Mouse (Mus musculus) stomach, embryonic 14.5 days (tissue): Measurements from ENCODE around the gene Siglece. TPM values are rescaled to one million over a fixed set of nuclear protein-coding genes. Genes with fewer than 3 reads are reported as not detected.

Source experiments
- ATAC-seq: fragments of 200-750 bp; cut with Nextera tagmentation; 2 replicates; pipeline ENCODE4 v1.8.0; 2017; ENCODE audit warnings: low read depth, moderate TSS enrichment; ENCODE audit not compliant: insufficient number of reproducible peaks, insufficient read depth, low FRiP score
- H3K27ac ChIP-seq: fragments of 300-500 bp; sonication (generic); 2 replicates; pipeline ENCODE4 v1.5.1; 2014; ENCODE audit warnings: mild to moderate bottlenecking, low read length, moderate library complexity, mixed read lengths
- H3K27me3 ChIP-seq: fragments of 300-500 bp; sonication (generic); 2 replicates; pipeline ENCODE4 v1.6.1; 2014; ENCODE audit warnings: low read length, control low read depth, mixed read lengths; ENCODE audit not compliant: control insufficient read depth, insufficient read depth
- H3K36me3 ChIP-seq: fragments of 300-500 bp; sonication (generic); 2 replicates; pipeline ENCODE4 v1.6.1; 2014; ENCODE audit warnings: mild to moderate bottlenecking, control low read depth, low read length, moderate library complexity, mixed read lengths; ENCODE audit not compliant: control insufficient read depth, insufficient read depth
- H3K4me1 ChIP-seq: fragments of 300-500 bp; sonication (generic); 2 replicates; pipeline ENCODE4 v1.6.1; 2014; ENCODE audit warnings: low read length, control low read depth, mixed read lengths; ENCODE audit not compliant: control insufficient read depth, insufficient read depth
- H3K4me2 ChIP-seq: fragments of 300-500 bp; sonication (generic); replicated peaks from 2 replicates; pipeline ENCODE4 v1.6.1; 2014; ENCODE audit warnings: low read depth, low read length, control low read depth
- H3K4me3 ChIP-seq: fragments of 300-500 bp; sonication (generic); 2 replicates; pipeline ENCODE4 v1.5.1; 2014; ENCODE audit warnings: low read depth, low read length, control low read depth
- H3K9ac ChIP-seq: fragments of 300-500 bp; sonication (generic); replicated peaks from 2 replicates; pipeline ENCODE4 v1.6.1; 2014; ENCODE audit warnings: low read depth, mild to moderate bottlenecking, control low read depth, low read length, moderate library complexity, mixed read lengths
- H3K9me3 ChIP-seq: fragments of 300-500 bp; sonication (generic); 2 replicates; pipeline ENCODE4 v1.6.1; 2016; ENCODE audit warnings: low read depth, low read length, control low read depth; ENCODE audit not compliant: control insufficient read depth
- WGBS: fragments of 180-500 bp; shearing (Covaris S2); extraction: QIAGEN DNeasy Blood & Tissue Kit; methylation state at CpG from one replicate; pipeline ENCODE4 v1.1.7; 2014; 5-methylcytosine and 5-hydroxymethylcytosine counted together
- polyA plus RNA-seq: library from polyadenylated mRNA; unstranded; fragments of >200 nt; fragmentation: Nextera tagmentation; extraction: Ambion mirVana; gene quantifications from 2 replicates; pipeline ENCODE4 v1.2.1, GENCODE M21; 2014

The Siglece gene
- polyA plus RNA-seq, 1 experiment from 2014 or later, result 0.95 TPM

DNA sequence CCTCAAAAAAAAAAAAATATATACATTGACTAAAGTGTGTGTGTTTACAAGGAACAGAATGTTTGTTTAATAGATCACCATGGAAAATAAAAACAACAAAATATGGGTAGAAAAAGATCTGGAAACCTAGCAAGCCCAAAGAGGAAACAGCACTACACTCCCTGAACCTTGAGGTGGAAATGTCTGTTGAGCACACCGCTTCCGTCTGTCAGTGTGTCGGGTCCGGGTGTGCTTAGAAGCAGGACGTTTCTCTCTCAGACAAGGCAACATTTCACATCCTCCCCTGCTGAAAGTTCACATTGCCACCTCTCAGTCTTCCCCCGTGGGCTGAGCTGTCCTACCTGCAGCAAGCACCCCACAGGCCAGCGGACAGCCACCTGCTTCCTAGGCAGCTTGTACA lies 37.0 kb downstream of the Siglece start:
- Histone ChIP-seq H3K4me1 (no peaks in the 10 kb centered on the region), H3K36me3 (no peaks in the 10 kb centered on the region), H3K9ac (no peak overlapping the region), H3K4me3 (no peak overlapping the region), H3K9me3 (no peaks in the 10 kb centered on the region), H3K4me2 (no peak overlapping the region), H3K27ac (no peak overlapping the region), H3K27me3 (no peaks in the 10 kb centered on the region)
- ATAC-seq, result no peak
- WGBS, result 77% methylated on average over 7 of the region's 7 CpGs

DNA sequence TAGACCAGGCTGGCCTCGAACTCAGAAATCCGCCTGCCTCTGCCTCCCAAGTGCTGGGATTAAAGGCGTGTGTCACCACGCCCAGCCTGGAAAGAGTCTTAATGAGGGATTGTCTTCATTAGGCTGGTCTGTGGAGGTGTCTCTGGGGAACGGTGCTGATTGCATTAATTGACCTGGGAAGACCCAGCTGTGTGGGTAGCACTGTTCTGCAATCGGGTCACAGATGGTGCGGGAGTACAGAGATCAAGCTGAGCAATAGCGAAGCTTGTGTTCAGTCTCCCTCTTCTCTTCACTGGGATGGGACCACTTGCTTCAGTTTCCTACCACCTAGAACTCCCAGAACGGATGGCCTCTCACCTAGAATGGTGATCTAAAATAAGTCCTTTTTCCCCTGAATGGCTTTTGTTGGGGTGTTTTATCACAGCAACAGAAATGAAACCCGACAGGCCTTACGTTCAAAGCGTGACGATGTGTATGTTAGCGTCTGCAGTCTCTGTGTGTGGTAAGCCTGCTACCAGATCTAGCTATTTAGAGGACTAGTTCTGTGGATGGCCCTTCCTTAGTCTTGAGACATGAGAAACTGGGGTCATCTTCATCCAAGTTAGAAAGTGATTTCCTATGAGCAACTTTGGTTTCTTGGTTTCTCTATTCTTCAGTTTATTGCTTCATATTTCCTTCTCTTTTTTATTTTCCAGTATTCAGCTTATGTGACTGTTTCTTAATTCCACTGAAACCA lies 46.0 kb downstream of the Siglece start:
- Histone ChIP-seq H3K4me2 (no peak overlapping the region), H3K27ac (no peak overlapping the region), H3K4me1 (no peaks in the 10 kb centered on the region), H3K36me3 (no peaks in the 10 kb centered on the region), H3K9me3 (no peaks in the 10 kb centered on the region), H3K27me3 (no peaks in the 10 kb centered on the region), H3K4me3 (no peak overlapping the region), H3K9ac (no peak overlapping the region)
- WGBS, result 91% methylated on average over 14 of the region's 14 CpGs
- ATAC-seq, result no peak

DNA sequence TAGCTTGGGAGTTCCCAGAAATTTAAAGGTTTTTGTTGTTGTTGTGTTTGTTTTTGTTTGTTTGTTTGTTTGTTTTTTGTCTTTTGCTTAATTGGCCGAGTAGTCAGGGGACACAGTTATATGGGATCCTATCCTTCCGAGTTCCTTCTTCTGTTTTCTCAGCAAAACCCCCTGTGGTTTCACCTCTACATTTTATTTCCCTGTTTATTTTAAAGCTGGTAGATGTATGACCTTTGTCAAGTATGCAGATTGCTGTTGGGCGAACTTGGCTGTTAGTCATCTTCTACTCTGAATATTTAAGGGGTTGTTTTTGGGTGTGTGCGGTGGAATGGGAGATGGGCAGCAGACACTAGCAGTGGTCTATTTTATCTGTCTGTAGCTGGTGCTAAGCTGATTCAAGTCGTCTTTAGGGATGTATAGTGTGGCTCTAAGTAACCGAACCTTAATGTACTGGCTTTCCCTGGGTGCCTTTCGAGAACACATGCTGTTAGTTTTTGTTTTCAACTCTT lies 51.6 kb downstream of the Siglece start:
- no peaks in the 10 kb centered on the region for H3K9me3 ChIP-seq

DNA sequence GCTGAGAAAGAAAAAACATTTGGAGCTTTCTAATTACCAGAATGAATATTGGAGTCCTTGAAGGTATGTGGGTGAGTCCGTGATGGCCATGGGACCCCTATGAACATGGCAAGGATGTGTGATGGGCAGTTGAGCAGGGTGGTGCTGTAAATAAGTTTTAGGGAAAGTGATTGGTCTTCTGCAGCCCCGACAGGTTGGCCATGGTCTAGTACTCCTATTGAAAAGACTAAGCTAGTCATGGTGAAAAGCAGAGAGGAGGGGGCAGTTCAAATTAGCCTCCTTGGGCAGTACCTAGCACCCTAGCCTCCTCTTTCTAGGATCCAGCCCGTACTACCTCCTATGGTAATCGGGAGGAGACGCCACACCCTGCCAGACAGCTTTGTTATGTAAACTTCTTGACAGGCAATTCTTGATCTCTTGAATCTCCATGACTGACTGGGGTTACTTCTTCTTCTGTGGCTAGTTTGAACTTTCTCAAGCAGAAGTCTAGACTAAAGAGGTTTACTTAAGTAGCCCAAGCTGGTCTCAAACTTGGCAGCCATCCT lies 52.1 kb downstream of the Siglece start:
- Histone ChIP-seq H3K4me1 (no peaks in the 10 kb centered on the region), H3K9me3 (no peaks in the 10 kb centered on the region), H3K4me2 (no peak overlapping the region), H3K27ac (no peak overlapping the region), H3K36me3 (no peaks in the 10 kb centered on the region), H3K9ac (no peak overlapping the region), H3K27me3 (no peaks in the 10 kb centered on the region), H3K4me3 (no peak overlapping the region)
- no peak for ATAC-seq
- 37% methylated on average over 5 of the region's 5 CpGs for WGBS

More for the DNA sequence above, 51.6 kb downstream of the Siglece start:
- Histone ChIP-seq H3K4me1 (no peaks in the 10 kb centered on the region), H3K27ac (no peak overlapping the region), H3K4me3 (no peak overlapping the region), H3K9ac (no peak overlapping the region), H3K4me2 (no peak overlapping the region), H3K27me3 (no peaks in the 10 kb centered on the region), H3K36me3 (no peaks in the 10 kb centered on the region)
- WGBS, result 66% methylated on average over 7 of the region's 7 CpGs
- ATAC-seq, result no peak

DNA sequence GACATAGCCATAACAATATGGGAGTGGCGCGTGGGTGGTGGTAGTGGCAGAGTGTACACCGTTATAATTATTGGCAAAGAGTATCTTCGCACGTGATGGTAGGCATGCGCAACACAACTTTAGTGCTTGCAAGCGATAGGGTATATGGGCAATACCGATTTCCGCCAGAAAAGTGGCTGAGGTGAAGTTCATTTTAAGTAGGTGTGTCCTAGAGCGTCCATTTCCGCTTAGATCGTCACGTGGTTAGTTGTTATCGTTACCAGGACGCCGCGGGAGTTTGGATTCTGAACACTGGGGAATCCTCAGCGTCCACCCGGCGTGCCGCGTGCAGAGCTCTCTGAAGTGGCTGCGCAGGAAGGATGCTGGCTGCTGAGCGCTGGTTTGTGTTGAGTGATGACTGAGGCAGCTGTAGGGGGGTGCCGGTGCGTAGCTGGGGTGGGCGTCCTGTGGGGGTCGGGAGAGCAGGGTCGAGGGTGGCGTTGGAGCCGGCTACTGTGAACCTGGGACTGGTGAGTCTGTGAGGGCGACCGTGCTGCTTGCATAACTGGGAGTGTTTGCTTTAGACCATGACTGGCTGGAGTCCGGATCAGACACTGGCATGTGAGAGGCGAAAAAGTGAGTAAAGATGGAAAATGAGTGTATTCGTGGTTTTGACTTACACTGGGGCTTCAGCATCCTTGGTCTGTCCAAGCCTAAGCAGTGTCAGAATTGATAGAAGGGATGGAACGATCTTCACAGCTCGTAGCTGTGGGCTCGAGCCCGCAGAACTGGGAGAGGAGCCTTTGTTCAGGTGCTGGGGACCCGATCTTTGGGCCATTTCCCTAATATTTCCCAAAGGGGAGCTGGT lies 52.8 kb downstream of the Siglece start, which contains the start of gene Zfp819:
Gene Zfp819, plus strand, starts transcription at position 274 of the 847 bp plus-strand sequence.
- peak within 1 kb of the TSS; percentile 31 for H3K4me3 ChIP-seq
- H3K27ac ChIP-seq, result no peak within 1 kb of the TSS
- H3K36me3 ChIP-seq, result no peaks in the 10 kb centered on the region
- no peaks in the 10 kb centered on the region for H3K9me3 ChIP-seq
- peak; percentile 82 for ATAC-seq
- WGBS, result 14% methylated on average over 41 of the region's 41 CpGs
- peak within 1 kb of the TSS; percentile 61 for H3K4me2 ChIP-seq
- no peaks in the 10 kb centered on the region for H3K4me1 ChIP-seq
- H3K9ac ChIP-seq, result no peak within 1 kb of the TSS
- no peaks in the 10 kb centered on the region for H3K27me3 ChIP-seq

DNA sequence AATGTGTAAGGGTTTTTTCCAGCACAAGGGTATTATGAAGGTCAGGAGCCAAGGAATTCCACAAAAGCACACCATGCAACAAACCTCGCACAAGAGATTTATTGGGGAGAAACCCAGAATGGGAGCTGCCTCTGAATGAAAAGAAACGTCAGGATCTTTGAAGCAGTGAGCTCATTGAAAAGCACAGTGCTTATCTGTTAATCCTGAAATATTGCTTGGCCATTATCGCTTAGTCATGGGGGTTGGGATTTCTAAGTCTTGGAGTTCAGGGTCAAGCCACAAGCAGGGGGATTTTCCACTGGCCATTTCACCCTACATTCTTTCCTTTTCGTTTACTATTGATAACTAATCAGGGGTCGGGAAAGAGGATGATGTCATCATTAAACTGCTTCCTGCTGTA lies 58.1 kb downstream of the Siglece start:
- no peak overlapping the region for H3K27ac ChIP-seq
- H3K4me3 ChIP-seq, result no peak overlapping the region
- no peaks in the 10 kb centered on the region for H3K36me3 ChIP-seq
- WGBS, result 20% methylated on average over 5 of the region's 5 CpGs
- H3K9ac ChIP-seq, result no peak overlapping the region
- ATAC-seq, result no peak
- H3K4me1 ChIP-seq, result no peaks in the 10 kb centered on the region
- no peak overlapping the region for H3K4me2 ChIP-seq
- H3K27me3 ChIP-seq, result no peaks in the 10 kb centered on the region
- no peaks in the 10 kb centered on the region for H3K9me3 ChIP-seq

Other genes with a start within 250 kb of the Siglece start
- gene Lim2, start 232.5 kb downstream of the Siglece start, polyA plus RNA-seq, result not detected in 2 replicates
- gene Nkg7, start 223.1 kb downstream of the Siglece start, polyA plus RNA-seq, result 0.39 and 1.4 TPM in 2 replicates
- not detected in 2 replicates for gene Cldnd2, start 219.4 kb downstream of the Siglece start, polyA plus RNA-seq
- gene Etfb, start 216.1 kb downstream of the Siglece start, polyA plus RNA-seq, result 290 and 313 TPM in 2 replicates
- gene Gm45233, start 216.0 kb downstream of the Siglece start, polyA plus RNA-seq, result 0.30 and 0.46 TPM in 2 replicates
- 3.0 and 6.1 TPM in 2 replicates for gene Vsig10l, start 197.0 kb downstream of the Siglece start, polyA plus RNA-seq
- gene Iglon5, start 170.1 kb downstream of the Siglece start, polyA plus RNA-seq, result 0.75 and 0.91 TPM in 2 replicates
- gene 4931406B18Rik, start 154.2 kb downstream of the Siglece start, polyA plus RNA-seq, result not detected in 2 replicates
- gene Cd33, start 115.7 kb downstream of the Siglece start, polyA plus RNA-seq, result 1.9 and 4.3 TPM in 2 replicates
- 3.2 and 5.0 TPM in 2 replicates for gene Zfp658, start 97.9 kb downstream of the Siglece start, polyA plus RNA-seq
- 14.7 and 14.8 TPM in 2 replicates for gene Zfp719, start 80.6 kb downstream of the Siglece start, polyA plus RNA-seq
- 0.23 and 0.36 TPM in 2 replicates for gene Zfp819, start 53.0 kb downstream of the Siglece start, polyA plus RNA-seq
- 0.17 TPM in 1 of 2 replicates, not detected in the other for gene Ceacam18, start 25.5 kb downstream of the Siglece start, polyA plus RNA-seq
- 11.0 TPM in 2 replicates for gene Ctu1, start 11.9 kb upstream of the Siglece start, polyA plus RNA-seq
- 0.32 TPM in 1 of 2 replicates, not detected in the other for gene Klk14, start 30.3 kb upstream of the Siglece start, polyA plus RNA-seq
- 1.6 and 1.8 TPM in 2 replicates for gene Klk13, start 52.4 kb upstream of the Siglece start, polyA plus RNA-seq
- gene Klk12, start 108.7 kb upstream of the Siglece start, polyA plus RNA-seq, result 0.27 TPM in 1 of 2 replicates, not detected in the other
- gene Klk11, start 114.4 kb upstream of the Siglece start, polyA plus RNA-seq, result 2.6 TPM in 2 replicates
- 3.1 and 3.5 TPM in 2 replicates for gene Klk10, start 120.9 kb upstream of the Siglece start, polyA plus RNA-seq
- 0.17 TPM in 1 of 2 replicates, not detected in the other for gene Klk9, start 131.7 kb upstream of the Siglece start, polyA plus RNA-seq
- gene Klk8, start 137.4 kb upstream of the Siglece start, polyA plus RNA-seq, result 28.5 and 39.0 TPM in 2 replicates
- gene Klk7, start 151.1 kb upstream of the Siglece start, polyA plus RNA-seq, result not detected in 2 replicates
- not detected in 2 replicates for gene Klk6, start 164.3 kb upstream of the Siglece start, polyA plus RNA-seq
- not detected in 2 replicates for gene Klk5, start 181.8 kb upstream of the Siglece start, polyA plus RNA-seq
- gene Klk4, start 221.0 kb upstream of the Siglece start, polyA plus RNA-seq, result not detected in 2 replicates